Mouse (Mus musculus): ENCODE measurements around the gene Fam217a. TPM values are rescaled to one million over a fixed set of nuclear protein-coding genes. Genes with fewer than 3 reads are reported as not detected.

Gene Fam217a
- total and polyA plus RNA-seq, 2 experiments from 2014 or later, result 0.33 to 1.6 TPM

Other genes with a start within 250 kb of the Fam217a start
- gene Fam50b, start 189.5 kb downstream of the Fam217a start, total RNA-seq (2014; rRNA removed), result 0.66 TPM in 1 of 2 replicates, not detected in the other
- not detected in 2 replicates for gene Fam50b, start 189.5 kb downstream of the Fam217a start, polyA plus RNA-seq (2015; fragmentation: Nextera tagmentation; extraction: Ambion mirVana)
- 37.5 and 46.5 TPM in 2 replicates for gene Prpf4b, start 49.0 kb downstream of the Fam217a start, total RNA-seq (2014; rRNA removed)
- 54.7 and 65.2 TPM in 2 replicates for gene Prpf4b, start 49.0 kb downstream of the Fam217a start, polyA plus RNA-seq (2015; fragmentation: Nextera tagmentation; extraction: Ambion mirVana)
- not detected in 2 replicates for gene 4933417A18Rik, start 99 bp upstream of the Fam217a start, total RNA-seq (2014; rRNA removed)
- gene 4933417A18Rik, start 99 bp upstream of the Fam217a start, polyA plus RNA-seq (2015; fragmentation: Nextera tagmentation; extraction: Ambion mirVana), result not detected in 2 replicates
- gene Eci3, start 39.5 kb upstream of the Fam217a start, total RNA-seq (2014; rRNA removed), result not detected in 2 replicates
- gene Eci3, start 39.5 kb upstream of the Fam217a start, polyA plus RNA-seq (2015; fragmentation: Nextera tagmentation; extraction: Ambion mirVana), result 0.39 and 0.50 TPM in 2 replicates
- 97.7 and 110 TPM in 2 replicates for gene Eci2, start 102.8 kb upstream of the Fam217a start, total RNA-seq (2014; rRNA removed)
- gene Eci2, start 102.8 kb upstream of the Fam217a start, polyA plus RNA-seq (2015; fragmentation: Nextera tagmentation; extraction: Ambion mirVana), result 95.3 and 99.5 TPM in 2 replicates